Mouse (Mus musculus): ENCODE results near the gene Zfp1. TPM values are rescaled to one million over a fixed set of nuclear protein-coding genes. Genes with fewer than 3 reads are reported as not detected.
A peak's percentile ranks its signal among the peaks of the same experiment; 100 is the strongest.

Gene Zfp1
- polyA plus RNA-seq, 1 experiment from 2014 or later: 15.9 TPM

DNA sequence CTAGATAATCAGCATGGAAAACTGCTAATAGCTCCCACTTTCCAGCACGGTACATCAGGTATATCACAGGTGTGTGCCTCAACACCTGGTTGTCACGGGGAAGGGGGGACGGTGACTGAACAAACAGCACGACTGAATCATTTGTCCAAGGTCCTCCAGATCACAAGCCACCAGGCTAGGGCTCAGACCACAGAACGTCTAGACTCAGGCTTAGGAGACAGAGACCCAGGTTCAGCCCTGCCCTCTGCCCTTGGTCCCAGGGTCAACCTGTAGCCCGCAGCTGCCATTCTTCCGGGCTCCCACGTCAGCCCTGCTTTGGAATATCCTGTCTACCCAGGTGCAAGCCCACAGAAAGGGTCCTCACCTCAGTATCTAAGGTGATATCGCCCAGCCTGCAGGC, 58.2 kb downstream of the Zfp1 start:
- ATAC-seq (replicated peaks; ENCODE audit: low FRiP score, low read depth) (no peak), DNase-seq (ENCODE audit: low spot score) (no peak)
- Histone ChIP-seq H3K9ac (ENCODE audit: low read depth, low read length) (no peak overlapping the region), H3K27me3 (ENCODE audit: insufficient read depth, low read length) (no peaks in the 10 kb centered on the region), H3K9me3 (replicated peaks; ENCODE audit: low read length) (no peaks in the 10 kb centered on the region), H3K36me3 (ENCODE audit: insufficient read depth, low read length) (no peaks in the 10 kb centered on the region), H3K4me1 (replicated peaks; ENCODE audit: insufficient read depth, low read length) (no peaks in the 10 kb centered on the region), H3K4me2 (ENCODE audit: low read length) (no peak overlapping the region), H3K27ac (no peak overlapping the region), H3K4me3 (replicated peaks; ENCODE audit: low read depth, low read length) (no peak overlapping the region)
- WGBS: 70% methylated on average over 9 of the region's 9 CpGs
- TF ChIP-seq CTCF (IDR thresholded peaks at IDR 0.05; ENCODE audit: low read depth): no peak

- H3K4me2 ChIP-seq (ENCODE audit: low read length): no peak overlapping the region
- H3K9ac ChIP-seq (ENCODE audit: low read depth, low read length): no peak overlapping the region
- no peak overlapping the region for H3K27ac ChIP-seq
- no peak overlapping the region for H3K4me3 ChIP-seq (replicated peaks; ENCODE audit: low read depth, low read length)
- no peaks in the 10 kb centered on the region for H3K27me3 ChIP-seq (ENCODE audit: insufficient read depth, low read length)
- DNase-seq (ENCODE audit: low spot score) (no peak), ATAC-seq (replicated peaks; ENCODE audit: low FRiP score, low read depth) (no peak)
- 91% methylated on average over 12 of the region's 12 CpGs for WGBS
- TF ChIP-seq CTCF (IDR thresholded peaks at IDR 0.05; ENCODE audit: low read depth): no peak
- no peaks in the 10 kb centered on the region for H3K9me3 ChIP-seq (replicated peaks; ENCODE audit: low read length)
- no peaks in the 10 kb centered on the region; the same call in 1 of the 2 replicates for H3K4me1 ChIP-seq (replicated peaks; ENCODE audit: insufficient read depth, low read length)
- 0 out of 2 replicates have a peak, but pooled peaks cover 8% of the 10 kb centered on the region for H3K36me3 ChIP-seq (ENCODE audit: insufficient read depth, low read length)
Observed at GRCm38 (mm10) chr8:111704585-111704984, 61.4 kb downstream of the Zfp1 start.

- ATAC-seq (replicated peaks; ENCODE audit: low FRiP score, low read depth): no peak
- Histone ChIP-seq H3K9ac (ENCODE audit: low read depth, low read length) (no peak overlapping the region), H3K27ac (no peak overlapping the region), H3K4me2 (ENCODE audit: low read length) (no peak overlapping the region), H3K4me1 (replicated peaks; ENCODE audit: insufficient read depth, low read length) (no peaks in the 10 kb centered on the region; the same call in 1 of the 2 replicates), H3K9me3 (replicated peaks; ENCODE audit: low read length) (no peaks in the 10 kb centered on the region), H3K4me3 (replicated peaks; ENCODE audit: low read depth, low read length) (no peak overlapping the region), H3K36me3 (ENCODE audit: insufficient read depth, low read length) (peaks cover 13% of the 10 kb centered on the region; the same call in 1 of the 2 replicates), H3K27me3 (ENCODE audit: insufficient read depth, low read length) (no peaks in the 10 kb centered on the region)
- DNase-seq (ENCODE audit: low spot score): no peak
- 55% methylated on average over 3 of the region's 3 CpGs for WGBS
- TF ChIP-seq CTCF (IDR thresholded peaks at IDR 0.05; ENCODE audit: low read depth): no peak
Observed at GRCm38 (mm10) chr8:111705222-111705621, 62.0 kb downstream of the Zfp1 start.

DNA sequence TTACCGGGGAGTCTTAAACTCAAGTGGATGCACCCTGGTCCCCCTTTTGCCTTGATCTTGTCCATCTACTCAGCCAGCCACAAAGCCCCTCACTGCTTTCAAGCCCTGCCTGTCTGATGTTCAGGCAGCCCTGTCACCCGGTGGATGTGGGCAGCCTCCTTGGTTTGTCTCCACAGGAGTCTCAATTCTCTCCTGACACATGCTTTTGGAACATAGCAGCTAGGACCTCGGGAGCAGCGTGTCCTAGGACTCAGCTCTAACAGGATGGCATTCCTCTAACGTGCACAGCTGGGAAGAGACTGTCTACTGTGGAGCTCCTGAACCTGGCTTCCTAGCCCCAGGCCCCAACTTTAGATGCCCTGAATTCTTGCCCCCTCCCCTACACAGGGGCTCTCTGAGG, 62.5 kb downstream of the Zfp1 start:
- Histone ChIP-seq H3K27ac (no peak overlapping the region), H3K9ac (ENCODE audit: low read depth, low read length) (no peak overlapping the region), H3K4me3 (replicated peaks; ENCODE audit: low read depth, low read length) (no peak overlapping the region), H3K9me3 (replicated peaks; ENCODE audit: low read length) (no peaks in the 10 kb centered on the region), H3K36me3 (ENCODE audit: insufficient read depth, low read length) (peaks cover 18% of the 10 kb centered on the region; the same call in 1 of the 2 replicates), H3K4me2 (ENCODE audit: low read length) (no peak overlapping the region), H3K27me3 (ENCODE audit: insufficient read depth, low read length) (no peaks in the 10 kb centered on the region), H3K4me1 (replicated peaks; ENCODE audit: insufficient read depth, low read length) (no peaks in the 10 kb centered on the region; the same call in 1 of the 2 replicates)
- ATAC-seq (replicated peaks; ENCODE audit: low FRiP score, low read depth) (no peak), DNase-seq (ENCODE audit: low spot score) (no peak)
- TF ChIP-seq CTCF (IDR thresholded peaks at IDR 0.05; ENCODE audit: low read depth): no peak
- 65% methylated on average over 5 of the region's 5 CpGs for WGBS

DNA sequence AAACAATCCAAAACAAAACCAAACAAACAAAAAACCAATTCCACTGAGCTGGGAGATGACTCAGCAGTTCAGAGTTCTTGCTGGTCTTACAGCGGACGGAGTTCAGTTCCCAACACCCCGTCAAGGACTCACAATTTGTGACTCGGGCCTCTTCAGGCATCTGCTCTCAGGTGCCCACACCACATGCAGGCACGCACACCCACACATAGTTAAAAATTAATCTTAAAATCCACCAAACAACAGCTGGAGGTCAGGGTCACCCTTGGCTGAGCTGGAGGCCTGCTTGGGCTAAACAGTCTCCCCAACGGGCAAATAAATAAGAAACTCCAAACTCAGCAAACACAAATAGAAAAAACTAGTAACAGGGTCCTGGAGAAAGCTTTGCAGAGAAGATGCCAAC, 65.1 kb downstream of the Zfp1 start:
- no peak for DNase-seq (ENCODE audit: low spot score)
- no peak overlapping the region for H3K9ac ChIP-seq (ENCODE audit: low read depth, low read length)
- peak overlapping the region; percentile 79 for H3K27ac ChIP-seq
- H3K27me3 ChIP-seq (ENCODE audit: insufficient read depth, low read length): no peaks in the 10 kb centered on the region
- WGBS: 59% methylated on average over 6 of the region's 6 CpGs
- H3K4me3 ChIP-seq (replicated peaks; ENCODE audit: low read depth, low read length): no peak overlapping the region
- H3K4me2 ChIP-seq (ENCODE audit: low read length): no peak overlapping the region
- peak; percentile 22 for ATAC-seq (replicated peaks; ENCODE audit: low FRiP score, low read depth)
- no peaks in the 10 kb centered on the region for H3K9me3 ChIP-seq (replicated peaks; ENCODE audit: low read length)
- H3K4me1 ChIP-seq (replicated peaks; ENCODE audit: insufficient read depth, low read length): no peaks in the 10 kb centered on the region; the same call in 1 of the 2 replicates
- H3K36me3 ChIP-seq (ENCODE audit: insufficient read depth, low read length): peaks cover 38% of the 10 kb centered on the region
- no peak for TF ChIP-seq CTCF (IDR thresholded peaks at IDR 0.05; ENCODE audit: low read depth)

DNA sequence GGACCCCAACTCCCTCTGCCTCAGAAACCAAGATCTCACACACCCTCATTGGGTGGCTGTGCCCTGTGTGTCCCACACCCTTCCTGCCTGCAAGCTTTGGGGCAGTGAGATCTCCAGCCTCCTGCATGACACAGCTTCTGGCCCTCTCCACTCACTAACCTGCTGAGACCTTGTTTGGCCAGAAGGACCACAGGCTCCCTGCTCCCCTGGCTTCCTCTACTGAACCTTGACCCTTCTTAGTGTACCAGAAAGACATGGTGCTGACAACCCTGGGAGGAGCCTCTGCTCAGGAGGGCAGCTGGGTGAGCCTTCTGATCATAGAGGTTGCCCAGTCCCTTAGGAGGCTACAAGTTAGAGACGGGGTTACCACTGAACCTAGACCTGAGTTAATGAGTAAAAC, 66.0 kb downstream of the Zfp1 start:
- Histone ChIP-seq H3K36me3 (ENCODE audit: insufficient read depth, low read length) (peaks cover 46% of the 10 kb centered on the region), H3K4me1 (replicated peaks; ENCODE audit: insufficient read depth, low read length) (no peaks in the 10 kb centered on the region; the same call in 1 of the 2 replicates), H3K9ac (ENCODE audit: low read depth, low read length) (no peak overlapping the region), H3K4me2 (ENCODE audit: low read length) (no peak overlapping the region), H3K9me3 (replicated peaks; ENCODE audit: low read length) (no peaks in the 10 kb centered on the region), H3K4me3 (replicated peaks; ENCODE audit: low read depth, low read length) (no peak overlapping the region), H3K27ac (peak overlapping the region; percentile 79), H3K27me3 (ENCODE audit: insufficient read depth, low read length) (no peaks in the 10 kb centered on the region)
- ATAC-seq (replicated peaks; ENCODE audit: low FRiP score, low read depth) (peak; percentile 49), DNase-seq (ENCODE audit: low spot score) (no peak)
- 64% methylated on average over 1 of the region's 1 CpGs for WGBS
- no peak for TF ChIP-seq CTCF (IDR thresholded peaks at IDR 0.05; ENCODE audit: low read depth)
